Mouse (Mus musculus) C2C12 (cell line): ENCODE data around the gene Coq10a. TPM values are rescaled to one million over a fixed set of nuclear protein-coding genes. Genes with fewer than 3 reads are reported as not detected.

ENCODE experiments used
- H3K27me3 ChIP-seq: one replicate; pipeline ENCODE4 v1.6.1; 2011; ENCODE audit not compliant: control insufficient read depth, insufficient read depth, insufficient read length
- H3K36me3 ChIP-seq: one replicate; pipeline ENCODE4 v1.6.1; 2011; ENCODE audit not compliant: control insufficient read depth, insufficient read depth
- H3K4me3 ChIP-seq: one replicate; pipeline ENCODE4 v1.5.1; 2011; ENCODE audit warnings: mild to moderate bottlenecking, control low read depth; ENCODE audit not compliant: poor library complexity, insufficient read depth, severe bottlenecking
- H3K79me2 ChIP-seq: one replicate; pipeline ENCODE4 v1.6.1; 2011; ENCODE audit not compliant: control insufficient read depth, insufficient read depth
- H3K79me3 ChIP-seq: one replicate; pipeline ENCODE4 v1.6.1; 2011; ENCODE audit warnings: low read depth, control low read depth
- H3ac ChIP-seq: one replicate; pipeline ENCODE3; 2011; ENCODE audit warnings: low read depth; ENCODE audit not compliant: control insufficient read depth, insufficient read length
- CEBPB ChIP-seq: IDR thresholded peaks from one replicate; pipeline ENCODE4 v1.6.1; 2011; ENCODE audit warnings: low read depth, mild to moderate bottlenecking, control low read depth, moderate library complexity
- CTCF ChIP-seq: IDR thresholded peaks from one replicate; pipeline ENCODE4 v1.5.1; 2011; ENCODE audit not compliant: control insufficient read depth, insufficient read depth, insufficient read length
- FOSL1 ChIP-seq: IDR thresholded peaks from one replicate; pipeline ENCODE4 v1.8.0; 2011; ENCODE audit warnings: mild to moderate bottlenecking, low read length; ENCODE audit not compliant: poor library complexity, insufficient read depth, severe bottlenecking
- MAX ChIP-seq: IDR thresholded peaks from one replicate; pipeline ENCODE4 v1.6.1; 2011; ENCODE audit warnings: mild to moderate bottlenecking, control low read depth
- MYOD1 ChIP-seq: IDR thresholded peaks from one replicate; pipeline ENCODE4 v1.6.1; 2011; ENCODE audit warnings: low read depth; ENCODE audit not compliant: control insufficient read depth, insufficient read length
- MYOG ChIP-seq: IDR thresholded peaks from one replicate; pipeline ENCODE4 v1.6.1; 2011; ENCODE audit not compliant: control insufficient read depth, insufficient read length; ENCODE audit errors: extremely low read depth
- USF1 ChIP-seq: IDR thresholded peaks from one replicate; pipeline ENCODE4 v1.6.1; 2011; ENCODE audit warnings: low read depth, mild to moderate bottlenecking, control low read depth, moderate library complexity
- polyA plus RNA-seq: library from polyadenylated mRNA; unstranded; fragments of >200 nt; fragmentation: generic; extraction: Trizol; gene quantifications from one replicate; pipeline ENCODE4 v1.2.1, GENCODE M21; 2012; ENCODE audit warnings: missing spikeins

Coq10a gene
- polyA plus RNA-seq, 1 experiment, result 13.7 TPM

GRCm38 (mm10) chr10:128347541-128347940 is 21.3 kb downstream of the Coq10a start:
- no peaks in the 10 kb centered on the region for H3K27me3 ChIP-seq
- no peak overlapping the region for H3K4me3 ChIP-seq
- H3K79me3 ChIP-seq, result peaks cover 64% of the 10 kb centered on the region
- peaks cover 88% of the 10 kb centered on the region for H3K79me2 ChIP-seq
- H3ac ChIP-seq, result no peak overlapping the region
- no peak for TF ChIP-seq MYOG
- TF ChIP-seq MYOD1, result no peak
- TF ChIP-seq MAX, result no peak
- TF ChIP-seq FOSL1, result no peak
- no peak for TF ChIP-seq CTCF
- no peak for TF ChIP-seq CEBPB
- TF ChIP-seq USF1, result no peak
- peaks cover 54% of the 10 kb centered on the region for H3K36me3 ChIP-seq

- TF ChIP-seq MYOD1 (peak; percentile 85), MYOG (no peak), MAX (peak; percentile 76)
- Histone ChIP-seq H3ac (no peak overlapping the region), H3K36me3 (peaks cover 54% of the 10 kb centered on the region)
Measured at GRCm38 (mm10) chr10:128344568-128345275, 24.1 kb downstream of the Coq10a start.

GRCm38 (mm10) chr10:128343436-128343835 is 25.4 kb downstream of the Coq10a start:
- Histone ChIP-seq H3K36me3 (peaks cover 59% of the 10 kb centered on the region), H3K4me3 (no peak overlapping the region), H3ac (no peak overlapping the region), H3K27me3 (no peaks in the 10 kb centered on the region), H3K79me2 (peaks cover 98% of the 10 kb centered on the region), H3K79me3 (peaks cover 85% of the 10 kb centered on the region)
- TF ChIP-seq FOSL1 (no peak), MYOG (no peak), USF1 (no peak), MYOD1 (no peak)

More at GRCm38 (mm10) chr10:128344568-128345275, 24.1 kb downstream of the Coq10a start:
- Histone ChIP-seq H3K27me3 (no peaks in the 10 kb centered on the region), H3K79me3 (peaks cover 85% of the 10 kb centered on the region), H3K79me2 (peaks cover 98% of the 10 kb centered on the region), H3K4me3 (no peak overlapping the region)

GRCm38 (mm10) chr10:128340257-128340656 is 28.5 kb downstream of the Coq10a start:
- H3ac ChIP-seq, result no peak overlapping the region
- peaks cover 44% of the 10 kb centered on the region for H3K36me3 ChIP-seq
- no peak overlapping the region for H3K4me3 ChIP-seq
- no peak for TF ChIP-seq CEBPB
- no peak for TF ChIP-seq MAX
- TF ChIP-seq CTCF, result no peak
- TF ChIP-seq MYOD1, result no peak
- TF ChIP-seq FOSL1, result no peak
- no peak for TF ChIP-seq USF1
- peaks cover 78% of the 10 kb centered on the region for H3K79me2 ChIP-seq
- no peaks in the 10 kb centered on the region for H3K27me3 ChIP-seq
- peaks cover 64% of the 10 kb centered on the region for H3K79me3 ChIP-seq

GRCm38 (mm10) chr10:128338948-128339347 is 29.8 kb downstream of the Coq10a start:
- no peak for TF ChIP-seq USF1
- TF ChIP-seq FOSL1, result no peak
- no peak for TF ChIP-seq CEBPB
- no peak for TF ChIP-seq CTCF
- no peak for TF ChIP-seq MYOG
- TF ChIP-seq MAX, result no peak
- no peak for TF ChIP-seq MYOD1
- H3K79me2 ChIP-seq, result peaks cover 68% of the 10 kb centered on the region
- H3K79me3 ChIP-seq, result peaks cover 64% of the 10 kb centered on the region
- H3ac ChIP-seq, result peak overlapping the region; percentile 20
- no peaks in the 10 kb centered on the region for H3K27me3 ChIP-seq
- H3K36me3 ChIP-seq, result peaks cover 44% of the 10 kb centered on the region
- H3K4me3 ChIP-seq, result peak overlapping the region; percentile 92

GRCm38 (mm10) chr10:128338415-128338814 is 30.4 kb downstream of the Coq10a start:
- no peaks in the 10 kb centered on the region for H3K27me3 ChIP-seq
- peaks cover 44% of the 10 kb centered on the region for H3K36me3 ChIP-seq
- H3K79me3 ChIP-seq, result peaks cover 59% of the 10 kb centered on the region
- peak overlapping the region; percentile 92 for H3K4me3 ChIP-seq
- TF ChIP-seq USF1 (peak; percentile 90), CTCF (no peak)
- H3K79me2 ChIP-seq, result peaks cover 62% of the 10 kb centered on the region
- H3ac ChIP-seq, result peak overlapping the region; percentile 90
